Mouse (Mus musculus) midbrain, postnatal 0 days (tissue): ENCODE measurements at regions not wholly inside any gene's neighbourhood (a gene's known extent, or its start where the extent isn't known, plus 50 kb on each side); places are given as distances from the start of the nearest gene placed in this dataset.
A peak's percentile ranks its signal among the peaks of the same experiment; 100 is the strongest.
"Not testable (repeated sequence)": the region's sequence is repeated elsewhere in the genome, so short reads cannot be mapped to it uniquely, and the experiment has no call there.

Experiments
- ATAC-seq: fragments of 200-750 bp; cut with Nextera tagmentation; 2 replicates; pipeline ENCODE4 v1.8.0; 2017; ENCODE audit warnings: moderate number of reproducible peaks, mild to moderate bottlenecking, moderate TSS enrichment, moderate library complexity; ENCODE audit not compliant: low FRiP score
- DNase-seq: peaks from one replicate; pipeline ENCODE4 v3.0.0-alpha.2; 2015; ENCODE audit warnings: low spot score
- H3K27ac ChIP-seq: fragments of 300-500 bp; sonication (generic); 2 replicates; pipeline ENCODE4 v1.5.1; 2014; ENCODE audit warnings: low read depth, mild to moderate bottlenecking, low read length, mixed read lengths
- H3K27me3 ChIP-seq: fragments of 300-500 bp; sonication (generic); 2 replicates; pipeline ENCODE4 v1.6.1; 2014; ENCODE audit warnings: low read length, control low read depth, mixed read lengths; ENCODE audit not compliant: insufficient read depth
- H3K36me3 ChIP-seq: fragments of 300-500 bp; sonication (generic); 2 replicates; pipeline ENCODE4 v1.6.1; 2014; ENCODE audit warnings: low read length, control low read depth, mixed read lengths; ENCODE audit not compliant: insufficient read depth
- H3K4me1 ChIP-seq: fragments of 300-500 bp; sonication (generic); 2 replicates; pipeline ENCODE4 v1.6.1; 2014; ENCODE audit warnings: mild to moderate bottlenecking, control low read depth, antibody characterized with exemption, low read length, mixed read lengths; ENCODE audit not compliant: insufficient read depth
- H3K4me2 ChIP-seq: fragments of 300-500 bp; sonication (generic); 2 replicates; pipeline ENCODE4 v1.6.1; 2014; ENCODE audit warnings: low read depth, mild to moderate bottlenecking, low read length, mixed read lengths; ENCODE audit not compliant: poor library complexity, severe bottlenecking
- H3K4me3 ChIP-seq: fragments of 300-500 bp; sonication (generic); 2 replicates; pipeline ENCODE4 v1.5.1; 2014; ENCODE audit warnings: low read depth, mild to moderate bottlenecking, low read length, moderate library complexity
- H3K9ac ChIP-seq: fragments of 300-500 bp; sonication (generic); replicated peaks from 2 replicates; pipeline ENCODE4 v1.6.1; 2014; ENCODE audit warnings: mild to moderate bottlenecking, low read length, moderate library complexity, mixed read lengths; ENCODE audit not compliant: poor library complexity, severe bottlenecking
- H3K9me3 ChIP-seq: fragments of 300-500 bp; sonication (generic); 2 replicates; pipeline ENCODE4 v1.6.1; 2016; ENCODE audit warnings: low read length, control low read depth
- CTCF ChIP-seq: IDR thresholded peaks from 2 replicates; pipeline ENCODE4 v1.5.1; 2016; ENCODE audit warnings: antibody characterized with exemption, mild to moderate bottlenecking
- WGBS: fragments of 180-500 bp; shearing (Covaris S2); extraction: QIAGEN DNeasy Blood & Tissue Kit; methylation state at CpG from one replicate; pipeline ENCODE4 v1.1.7; 2014; 5-methylcytosine and 5-hydroxymethylcytosine counted together

DNA sequence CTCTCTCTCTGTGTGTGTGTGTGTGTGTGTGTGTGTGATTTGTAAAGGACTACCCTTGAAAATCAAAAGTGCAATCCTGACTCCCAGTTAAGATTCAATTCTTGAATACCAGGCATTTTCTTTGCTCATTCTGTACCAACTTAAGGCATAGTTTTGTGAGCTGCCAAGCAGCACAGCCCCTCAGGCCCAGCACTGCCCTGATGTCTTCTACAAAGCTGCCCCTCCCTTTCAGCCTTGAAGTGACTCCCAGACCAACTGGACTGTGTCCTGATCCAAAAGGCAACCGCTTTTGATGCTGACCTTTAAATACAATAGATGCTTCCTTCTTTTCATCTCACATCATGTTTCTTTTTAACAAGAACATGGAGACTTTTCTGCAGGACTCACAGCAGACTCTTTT is 464.8 kb downstream of the Gja1 start:
- H3K4me3 ChIP-seq: no peak overlapping the region
- H3K36me3 ChIP-seq: no peaks in the 10 kb centered on the region
- H3K27ac ChIP-seq: no peak overlapping the region
- H3K9ac ChIP-seq: no peak overlapping the region
- no peaks in the 10 kb centered on the region for H3K27me3 ChIP-seq
- peak; percentile 11 for DNase-seq
- no peak for ATAC-seq
- H3K9me3 ChIP-seq: no peaks in the 10 kb centered on the region
- H3K4me1 ChIP-seq: no peaks in the 10 kb centered on the region
- TF ChIP-seq CTCF: no peak
- no peak overlapping the region for H3K4me2 ChIP-seq
- WGBS: 14% methylated on average over 1 of the region's 1 CpGs

DNA sequence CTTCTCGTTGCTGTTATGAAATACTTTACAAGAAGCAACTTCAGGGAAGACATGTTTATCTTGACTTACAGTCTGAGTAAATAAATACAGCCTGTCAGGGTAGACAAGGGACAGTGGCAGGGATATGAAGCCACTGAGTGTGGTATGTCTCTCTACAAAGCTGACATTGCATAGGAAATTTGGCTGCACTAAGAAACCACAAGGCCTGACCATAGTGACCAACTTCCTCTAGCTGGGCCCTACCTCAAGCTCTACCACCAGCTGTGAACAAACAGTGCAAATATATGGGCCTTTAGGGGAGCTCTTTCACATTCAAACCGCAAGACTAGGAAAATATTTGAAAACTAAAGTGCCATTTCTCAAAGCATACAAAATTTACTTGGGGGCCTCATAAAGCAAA is 475.4 kb downstream of the Gja1 start:
- DNase-seq: no peak
- no peak overlapping the region for H3K27ac ChIP-seq
- no peaks in the 10 kb centered on the region for H3K27me3 ChIP-seq
- H3K4me1 ChIP-seq: no peaks in the 10 kb centered on the region
- H3K4me3 ChIP-seq: no peak overlapping the region
- H3K4me2 ChIP-seq: no peak overlapping the region
- no peaks in the 10 kb centered on the region for H3K36me3 ChIP-seq
- no peak for TF ChIP-seq CTCF
- no peaks in the 10 kb centered on the region for H3K9me3 ChIP-seq
- no peak for ATAC-seq
- 84% methylated on average over 2 of the region's 2 CpGs for WGBS
- H3K9ac ChIP-seq: no peak overlapping the region

DNA sequence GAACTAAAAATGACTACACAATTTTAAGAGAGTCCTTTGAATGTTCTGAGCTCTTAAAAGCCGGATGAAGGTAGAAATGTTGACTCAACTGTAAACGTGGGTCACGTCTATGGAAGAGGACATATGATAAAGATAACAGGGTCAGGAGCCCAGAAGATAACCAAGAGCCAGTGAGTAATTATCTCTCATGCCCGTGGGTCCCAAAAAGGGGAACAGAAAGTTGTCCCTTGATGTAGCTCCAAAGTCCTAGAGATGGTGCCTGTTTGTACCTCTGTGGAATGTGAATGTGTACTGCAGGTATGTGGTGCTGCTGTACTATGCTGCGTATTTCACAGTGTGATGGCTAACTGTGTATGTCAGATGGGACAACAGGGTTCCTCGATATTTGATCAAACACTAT is 479.1 kb downstream of the Gja1 start:
- ATAC-seq: no peak
- Histone ChIP-seq H3K4me1 (no peaks in the 10 kb centered on the region), H3K36me3 (no peaks in the 10 kb centered on the region), H3K27me3 (no peaks in the 10 kb centered on the region), H3K27ac (no peak overlapping the region), H3K9me3 (no peaks in the 10 kb centered on the region), H3K9ac (no peak overlapping the region), H3K4me2 (no peak overlapping the region), H3K4me3 (no peak overlapping the region)
- no peak for TF ChIP-seq CTCF
- WGBS: 93% methylated on average over 6 of the region's 6 CpGs
- DNase-seq: no peak

DNA sequence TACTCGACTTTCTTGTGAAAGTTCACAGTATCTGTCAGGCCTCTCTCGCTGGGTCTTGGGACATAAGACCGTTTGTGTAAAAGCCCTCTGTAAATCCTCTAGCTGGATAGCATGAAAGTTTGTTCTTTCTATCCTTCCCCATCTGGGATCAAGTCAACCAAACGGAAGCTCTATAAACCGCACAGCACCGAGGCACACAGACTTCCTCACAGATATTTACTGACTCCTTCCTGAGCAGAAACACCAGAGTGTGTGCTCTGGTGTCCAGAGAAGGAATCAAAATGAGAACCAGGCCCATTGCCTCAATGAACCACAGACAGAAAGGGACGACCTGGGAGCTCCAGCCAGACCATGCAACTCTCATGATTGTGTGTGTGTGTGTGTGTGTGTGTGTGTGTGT is 502.6 kb downstream of the Gja1 start:
- DNase-seq (no peak), ATAC-seq (no peak)
- Histone ChIP-seq H3K27me3 (no peaks in the 10 kb centered on the region), H3K27ac (no peak overlapping the region), H3K9me3 (no peaks in the 10 kb centered on the region), H3K9ac (no peak overlapping the region), H3K4me3 (no peak overlapping the region), H3K4me2 (no peak overlapping the region), H3K4me1 (no peaks in the 10 kb centered on the region), H3K36me3 (no peaks in the 10 kb centered on the region)
- 80% methylated on average over 7 of the region's 7 CpGs for WGBS
- no peak for TF ChIP-seq CTCF

DNA sequence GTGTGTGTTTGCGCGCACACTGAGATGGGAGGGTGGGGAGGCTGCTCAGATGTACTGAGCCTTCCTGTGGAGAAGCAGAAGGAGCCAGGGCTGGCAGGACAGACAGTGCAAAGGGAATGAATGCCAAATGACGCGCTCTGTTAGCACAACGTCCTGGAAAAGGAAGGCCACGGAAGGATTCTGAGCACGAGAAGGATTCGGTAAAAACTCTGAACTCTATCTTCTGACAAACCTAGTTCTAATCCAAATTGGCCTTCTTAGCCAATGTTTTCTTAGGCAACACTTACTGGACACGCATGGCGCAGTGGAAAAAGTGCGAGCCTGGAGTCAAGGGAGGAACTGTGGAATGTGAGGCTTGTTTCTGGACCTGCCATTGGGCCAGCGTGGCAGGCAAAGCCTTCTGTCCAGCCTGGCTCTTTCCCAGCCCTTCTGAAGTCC is 503.0 kb downstream of the Gja1 start:
- TF ChIP-seq CTCF: no peak
- Histone ChIP-seq H3K4me1 (no peaks in the 10 kb centered on the region), H3K4me3 (no peak overlapping the region), H3K27ac (no peak overlapping the region), H3K27me3 (no peaks in the 10 kb centered on the region), H3K4me2 (no peak overlapping the region), H3K36me3 (no peaks in the 10 kb centered on the region), H3K9ac (no peak overlapping the region), H3K9me3 (no peaks in the 10 kb centered on the region)
- WGBS: 76% methylated on average over 12 of the region's 12 CpGs
- ATAC-seq (no peak), DNase-seq (no peak)

DNA sequence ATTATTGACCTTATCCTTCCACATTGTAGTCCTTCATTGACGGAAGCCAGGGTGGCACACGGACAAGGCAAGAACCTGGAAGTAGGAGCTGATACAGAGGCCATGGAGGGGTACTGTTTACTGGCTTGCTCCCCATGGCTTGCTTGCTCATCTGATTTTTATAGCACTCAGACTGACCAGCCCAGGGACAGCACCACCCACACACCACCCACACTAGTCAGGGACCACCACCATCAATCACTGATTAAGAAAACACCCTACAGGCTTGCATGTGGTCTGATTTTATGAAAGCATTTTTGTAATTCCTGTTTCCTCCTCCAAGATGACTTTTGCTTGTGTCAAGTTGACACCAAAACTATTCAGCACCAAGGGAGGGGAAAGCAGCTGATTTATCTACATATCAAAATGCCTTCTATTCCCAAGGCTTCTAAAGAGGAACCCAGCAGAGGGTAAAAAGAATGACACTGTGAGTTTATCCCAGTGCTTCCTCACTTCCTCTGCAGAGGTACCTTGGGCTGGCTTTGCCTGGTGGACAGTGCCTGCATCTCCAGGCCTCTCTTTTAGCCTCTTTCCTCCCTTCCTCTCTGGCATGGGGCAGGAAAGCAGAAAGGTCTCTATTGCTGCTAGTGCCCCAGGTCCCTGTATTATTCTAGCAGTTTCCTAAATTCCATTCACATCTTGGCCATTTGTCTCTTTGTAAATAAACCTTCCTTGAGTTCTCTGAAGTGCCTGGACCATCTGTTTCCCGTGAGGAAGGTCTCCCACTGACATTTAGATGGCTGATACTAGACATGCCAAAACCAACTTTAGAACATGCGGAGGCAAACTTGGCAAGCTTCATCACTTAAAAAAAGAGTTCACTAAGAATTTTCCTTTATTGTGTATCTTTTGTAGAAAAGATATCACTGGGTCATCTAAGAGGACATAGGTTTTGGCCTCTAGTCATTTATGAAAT is 507.6 kb downstream of the Gja1 start:
- Histone ChIP-seq H3K4me3 (no peak overlapping the region), H3K27ac (no peak overlapping the region), H3K36me3 (no peaks in the 10 kb centered on the region), H3K4me1 (no peaks in the 10 kb centered on the region), H3K4me2 (no peak overlapping the region), H3K9me3 (no peaks in the 10 kb centered on the region), H3K9ac (no peak overlapping the region), H3K27me3 (no peaks in the 10 kb centered on the region)
- ATAC-seq (no peak), DNase-seq (no peak)
- WGBS: 80% methylated on average over 4 of the region's 4 CpGs
- no peak for TF ChIP-seq CTCF

DNA sequence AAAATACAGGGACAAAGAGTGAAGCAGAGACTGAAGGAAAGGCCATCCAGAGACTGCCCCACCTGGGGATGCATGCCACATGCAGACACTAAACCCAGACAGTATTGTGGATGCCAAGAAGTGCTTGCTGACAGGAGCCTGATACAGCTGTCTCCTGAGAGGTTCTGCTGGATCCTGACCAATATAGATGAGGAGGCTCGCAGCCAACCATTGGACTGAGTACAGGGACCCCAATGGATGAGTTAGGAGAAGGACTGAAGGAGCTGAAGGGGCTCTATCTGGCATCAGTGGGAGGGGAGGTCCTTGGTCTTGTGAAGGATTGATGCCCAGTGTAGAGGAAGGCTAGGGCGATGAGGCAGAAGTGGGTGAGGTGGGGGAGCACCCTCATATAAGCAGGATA is 514.4 kb downstream of the Gja1 start:
- ATAC-seq, H3K9me3 ChIP-seq, H3K27me3 ChIP-seq, H3K4me1 ChIP-seq, DNase-seq, H3K27ac ChIP-seq, H3K4me2 ChIP-seq, H3K9ac ChIP-seq, H3K36me3 ChIP-seq, H3K4me3 ChIP-seq: not testable (repeated sequence)
- whole genome bisulfite sequencing: 77% methylated on average over 2 of the region's 2 CpGs
